Mouse (Mus musculus): ENCODE measurements around the gene Ift81. TPM values are rescaled to one million over a fixed set of nuclear protein-coding genes. Genes with fewer than 3 reads are reported as not detected.

Ift81 gene
- polyA plus RNA-seq, 1 experiment = 49.1 TPM

GRCm38 (mm10) chr5:122503015-122503759 is 111.1 kb downstream of the Ift81 start:
- TF ChIP-seq CTCF (IDR thresholded peaks at IDR 0.05; ENCODE audit: borderline replicate concordance, insufficient read depth, low read length) (no peak), POLR2A (IDR thresholded peaks at IDR 0.05; ENCODE audit: low read depth, low read length) (no peak)
- Histone ChIP-seq H3K4me3 (ENCODE audit: insufficient read depth, low read length) (peak overlapping the region; percentile 55), H3K27ac (ENCODE audit: insufficient read depth, low read length) (peak overlapping the region; percentile 54; the same call in 1 of the 2 replicates)

GRCm38 (mm10) chr5:122502077-122502941 is 112.0 kb downstream of the Ift81 start, which contains the start of gene Atp2a2:
Gene Atp2a2, minus strand, starts transcription at chr5:122502225.
- H3K4me1 ChIP-seq (ENCODE audit: control insufficient read depth, insufficient read depth, low read length) = peaks cover 5% of the 10 kb centered on the region
- H3K27ac ChIP-seq (ENCODE audit: insufficient read depth, low read length) = peak within 1 kb of the TSS; percentile 97
- H3K4me3 ChIP-seq (ENCODE audit: insufficient read depth, low read length) = peak within 1 kb of the TSS; percentile 95
- TF ChIP-seq POLR2A (IDR thresholded peaks at IDR 0.05; ENCODE audit: low read depth, low read length) (peak; percentile 88), CTCF (IDR thresholded peaks at IDR 0.05; ENCODE audit: borderline replicate concordance, insufficient read depth, low read length) (no peak)

More at GRCm38 (mm10) chr5:122503015-122503759, 111.1 kb downstream of the Ift81 start:
- 0 out of 2 replicates have a peak, but pooled peaks cover under 1% of the 10 kb centered on the region for H3K4me1 ChIP-seq (ENCODE audit: control insufficient read depth, insufficient read depth, low read length)

GRCm38 (mm10) chr5:122501101-122502076 is 112.9 kb downstream of the Ift81 start:
- TF ChIP-seq POLR2A (IDR thresholded peaks at IDR 0.05; ENCODE audit: low read depth, low read length) (peak; percentile 33; the same call in 1 of the 2 replicates), CTCF (IDR thresholded peaks at IDR 0.05; ENCODE audit: borderline replicate concordance, insufficient read depth, low read length) (no peak)
- peak overlapping the region; percentile 97 for H3K27ac ChIP-seq (ENCODE audit: insufficient read depth, low read length)
- H3K4me3 ChIP-seq (ENCODE audit: insufficient read depth, low read length) = peak overlapping the region; percentile 95
- H3K4me1 ChIP-seq (ENCODE audit: control insufficient read depth, insufficient read depth, low read length) = peaks cover 5% of the 10 kb centered on the region

GRCm38 (mm10) chr5:122500563-122500962 is 113.8 kb downstream of the Ift81 start:
- no peak for TF ChIP-seq POLR2A (IDR thresholded peaks at IDR 0.05; ENCODE audit: low read depth, low read length)
- TF ChIP-seq CTCF (IDR thresholded peaks at IDR 0.05; ENCODE audit: borderline replicate concordance, insufficient read depth, low read length) = no peak
- H3K4me1 ChIP-seq (ENCODE audit: control insufficient read depth, insufficient read depth, low read length) = peaks cover 5% of the 10 kb centered on the region
- H3K4me3 ChIP-seq (ENCODE audit: insufficient read depth, low read length) = peak overlapping the region; percentile 95
- no peak overlapping the region for H3K27ac ChIP-seq (ENCODE audit: insufficient read depth, low read length)

Other genes with a start within 250 kb of the Ift81 start
- 16.7 and 19.1 TPM in 2 replicates for gene Gpn3, start 242.6 kb downstream of the Ift81 start, polyA plus RNA-seq (2011; ENCODE audit: insufficient read length, low read depth, missing spikeins)
- gene Fam216a, start 242.2 kb downstream of the Ift81 start, polyA plus RNA-seq (2011; ENCODE audit: insufficient read length, low read depth, missing spikeins) = 50.6 and 57.2 TPM in 2 replicates
- 275 and 314 TPM in 2 replicates for gene Arpc3, start 222.6 kb downstream of the Ift81 start, polyA plus RNA-seq (2011; ENCODE audit: insufficient read length, low read depth, missing spikeins)
- gene Anapc7, start 192.8 kb downstream of the Ift81 start, polyA plus RNA-seq (2011; ENCODE audit: insufficient read length, low read depth, missing spikeins) = 31.9 and 35.5 TPM in 2 replicates
- 176 and 187 TPM in 2 replicates for gene Atp2a2, start 112.3 kb downstream of the Ift81 start, polyA plus RNA-seq (2011; ENCODE audit: insufficient read length, low read depth, missing spikeins)
- 1.2 and 1.4 TPM in 2 replicates for gene P2rx7, start 29.4 kb upstream of the Ift81 start, polyA plus RNA-seq (2011; ENCODE audit: insufficient read length, low read depth, missing spikeins)
- 43.1 and 52.3 TPM in 2 replicates for gene P2rx4, start 93.0 kb upstream of the Ift81 start, polyA plus RNA-seq (2011; ENCODE audit: insufficient read length, low read depth, missing spikeins)
- 18.8 and 22.7 TPM in 2 replicates for gene Camkk2, start 164.9 kb upstream of the Ift81 start, polyA plus RNA-seq (2011; ENCODE audit: insufficient read length, low read depth, missing spikeins)
- gene Anapc5, start 206.8 kb upstream of the Ift81 start, polyA plus RNA-seq (2011; ENCODE audit: insufficient read length, low read depth, missing spikeins) = 320 and 443 TPM in 2 replicates
- gene Rnf34, start 235.5 kb upstream of the Ift81 start, polyA plus RNA-seq (2011; ENCODE audit: insufficient read length, low read depth, missing spikeins) = 28.2 and 32.7 TPM in 2 replicates

Data from embryonic fibroblast, embryonic 13.5 days (primary cell).